ENCODE assay signal across 8 mouse cellular contexts in the genomic region with DNA sequence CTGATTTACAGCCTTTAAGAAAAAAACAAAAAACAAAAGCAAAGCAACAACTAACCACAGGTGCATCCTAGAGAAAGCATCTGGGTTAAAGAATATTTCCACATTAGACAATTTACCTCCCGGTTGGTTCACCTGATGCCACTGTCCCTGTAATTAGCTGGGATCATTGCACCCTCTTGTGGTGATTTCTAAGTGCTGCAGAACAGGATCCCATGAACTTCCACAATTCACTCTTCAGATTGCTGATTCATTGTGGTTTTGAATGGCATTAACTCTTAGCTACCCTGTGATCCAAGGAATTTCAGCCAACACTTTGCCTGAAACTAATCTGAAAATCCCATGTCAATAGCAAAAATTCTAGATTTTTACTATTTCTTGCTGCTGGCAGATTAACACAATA.
DNase-seq lines count a peak whose midpoint lies in the region; ATAC-seq and TF ChIP-seq lines count a peak whose summit lies in the region.

No protein-coding gene starts in this region.

- H3K4me1 ChIP-seq in E14TG2a.4 (replicated peaks; ENCODE audit: low read depth, low read length), result no peaks in the 10 kb centered on the region

- peak; percentile 93 for ATAC-seq in granulocyte monocyte progenitor cell, adult 5-6 weeks (replicated peaks; ENCODE audit: poor library complexity, severe bottlenecking)
- peak; percentile 84 for ATAC-seq in megakaryocyte, adult 5-6 weeks (ENCODE audit: poor library complexity, severe bottlenecking)

- H3K4me3 ChIP-seq in E14TG2a.4 (replicated peaks; ENCODE audit: low read length), result no peak overlapping the region

- DNase-seq in gastrocnemius, adult 18-20 months (ENCODE audit: low spot score), result peak; percentile 38
- DNase-seq in gastrocnemius, postnatal 25 days, result no peak
- DNase-seq in cerebellum, adult 9-11 months, result peak; percentile 13
- peak; percentile 69 for DNase-seq in large intestine, adult 2 months (ENCODE audit: low read depth, low spot score)
- peak; percentile 12 for DNase-seq in thymus, postnatal 25 days

- no peaks in the 10 kb centered on the region for H3K27me3 ChIP-seq in E14TG2a.4 (ENCODE audit: insufficient read depth, low read length)

- H3K36me3 ChIP-seq in E14TG2a.4 (ENCODE audit: insufficient read depth, low read length), result no peaks in the 10 kb centered on the region

- H3K9me3 ChIP-seq in E14TG2a.4 (ENCODE audit: low read length), result peaks cover 10% of the 10 kb centered on the region

- 0% methylated on average over 1 of the region's 1 CpGs for WGBS in large intestine, adult 2 months

- peak; percentile 62 for TF ChIP-seq CTCF in E14TG2a.4 (conservative IDR thresholded peaks at IDR 0.05; ENCODE audit: low read length)
